Mouse (Mus musculus) heart, postnatal 14 days (tissue): ENCODE measurements around the gene Gm11060. TPM values are rescaled to one million over a fixed set of nuclear protein-coding genes. Genes with fewer than 3 reads are reported as not detected.

Source experiments
- DNase-seq, 2 experiments: peaks; one replicate each; pipeline ENCODE4 v3.0.0; 2021 to 2022
- intact Hi-C: fragments of 180-260 bp; cut with DNase I; formaldehyde crosslinking; loops from one replicate; pipeline ENCODE4 v1.15.1; 2025
- total RNA-seq, 2 experiments: library from RNA; stranded (reverse); gene quantifications; 2 replicates each; pipeline ENCODE4 v1.2.3; 2021

The Gm11060 gene
- total RNA-seq, 2 experiments from 2014 or later = not detected

GRCm38 (mm10) chr2:105132933-105133795 lies 41.3 kb downstream of the Gm11060 start:
- DNase-seq = no peak
- intact Hi-C loops = loop anchor here (5.0 kb wide), 1 partner anchor 44 kb away; no protein-coding TSS in a partner anchor

GRCm38 (mm10) chr2:105134296-105134695 lies 42.5 kb downstream of the Gm11060 start:
- intact Hi-C loops = loop anchor here (5.0 kb wide), 1 partner anchor 43 kb away; no protein-coding TSS in a partner anchor
- DNase-seq = peak; percentile 44 to 49

DNA sequence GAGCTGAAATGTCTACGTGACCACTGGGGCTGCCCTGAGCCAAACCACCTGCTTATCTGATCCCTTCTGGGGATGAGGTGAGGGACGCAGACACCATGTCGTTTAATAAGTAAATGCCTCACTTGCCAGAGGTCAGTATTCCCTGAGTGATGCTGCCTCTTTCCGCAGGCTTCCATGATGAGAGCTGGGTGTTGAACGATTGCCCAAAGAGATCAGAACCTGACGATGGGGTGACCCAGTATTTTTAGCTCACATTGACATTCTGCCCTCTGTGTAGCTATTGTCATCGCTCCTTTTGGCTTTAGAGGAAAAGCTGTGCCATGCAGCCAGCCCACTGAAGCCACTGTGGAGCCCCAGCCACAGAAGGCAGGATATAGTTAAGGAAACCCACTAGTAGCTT lies 47.7 kb downstream of the Gm11060 start:
- no peak for DNase-seq
- intact Hi-C loops = no loop called here

GRCm38 (mm10) chr2:105141371-105141770 lies 49.6 kb downstream of the Gm11060 start:
- intact Hi-C loops = no loop called here
- DNase-seq = no peak

Other genes starting within 250 kb of the Gm11060 start
- 1 to 10 TPM; 1.5 to 2.0 TPM for gene Prrg4, start 242.1 kb upstream of the Gm11060 start, total RNA-seq
- 1 to 10 TPM; 3.2 to 4.9 TPM for gene Ccdc73, start 224.2 kb upstream of the Gm11060 start, total RNA-seq
- 100 to 1,000 TPM; 110 to 119 TPM for gene Eif3m, start 74.9 kb upstream of the Gm11060 start, total RNA-seq
- gene Wt1, start 34.5 kb downstream of the Gm11060 start, total RNA-seq = 10 to 100 TPM; 13.0 to 13.8 TPM
- gene Them7, start 132.3 kb downstream of the Gm11060 start, total RNA-seq = 1 to 10 TPM; 1.4 to 1.6 TPM